Mouse (Mus musculus) liver, postnatal 0 days (tissue): ENCODE measurements around the gene Dctn1.

ENCODE experiments used
- CTCF ChIP-seq: sonication (generic); IDR thresholded peaks from 2 replicates; pipeline ENCODE4 v1.5.1; 2016; ENCODE audit warnings: antibody characterized with exemption, low read depth
- EP300 ChIP-seq: IDR thresholded peaks from 2 replicates; pipeline ENCODE4 v1.6.1; 2016; ENCODE audit warnings: antibody characterized with exemption, low read depth, mild to moderate bottlenecking

DNA sequence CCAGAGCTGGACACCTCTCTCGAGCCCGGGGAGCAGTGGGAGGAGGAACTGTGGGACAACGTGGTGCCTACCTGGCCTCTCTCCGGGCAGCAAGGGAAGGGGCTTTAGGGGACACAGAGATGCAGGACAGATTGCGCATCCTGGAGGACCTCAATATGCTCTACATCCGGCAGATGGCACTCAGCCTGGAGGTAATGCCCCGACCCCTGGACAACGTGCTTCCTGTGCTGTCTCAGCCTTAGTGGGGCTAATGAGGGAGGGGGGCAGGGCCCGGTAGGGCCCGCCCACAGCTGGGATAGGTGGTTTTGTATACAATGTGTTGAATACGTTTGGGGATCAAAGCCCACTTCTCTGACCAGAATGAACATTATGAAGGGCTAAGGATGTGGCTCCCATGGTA is 27.7 kb upstream of the Dctn1 start:
- TF ChIP-seq CTCF (peak; percentile 22; the same call in 1 of the 2 replicates), EP300 (no peak)
